Mouse (Mus musculus) E14TG2a.4 (cell line): ENCODE results near the gene Ctso.

Experiments used
- H3K27me3 ChIP-seq: 2 replicates; pipeline ENCODE4 v1.6.1; 2014; ENCODE audit warnings: low read length, control low read depth; ENCODE audit not compliant: insufficient read depth
- H3K36me3 ChIP-seq: 2 replicates; pipeline ENCODE4 v1.6.1; 2014; ENCODE audit warnings: low read length, control low read depth; ENCODE audit not compliant: insufficient read depth
- H3K4me1 ChIP-seq: replicated peaks from 2 replicates; pipeline ENCODE4 v1.6.1; 2014; ENCODE audit warnings: low read depth, low read length, control low read depth
- H3K4me3 ChIP-seq: replicated peaks from 2 replicates; pipeline ENCODE4 v1.5.1; 2014; ENCODE audit warnings: mild to moderate bottlenecking, low read length
- H3K9me3 ChIP-seq: 2 replicates; pipeline ENCODE4 v1.6.1; 2014; ENCODE audit warnings: low read length, control low read depth
- CTCF ChIP-seq: conservative IDR thresholded peaks from 2 replicates; pipeline ENCODE4 v1.5.1; 2014; ENCODE audit warnings: low read length
- NANOG ChIP-seq: IDR thresholded peaks from 2 replicates; pipeline ENCODE4 v1.6.1; 2014; ENCODE audit warnings: borderline replicate concordance, low read length, mixed read lengths
- POU5F1 ChIP-seq: IDR thresholded peaks from 2 replicates; pipeline ENCODE4 v1.6.1; 2014; ENCODE audit warnings: low read length, borderline replicate concordance

The Ctso gene

DNA sequence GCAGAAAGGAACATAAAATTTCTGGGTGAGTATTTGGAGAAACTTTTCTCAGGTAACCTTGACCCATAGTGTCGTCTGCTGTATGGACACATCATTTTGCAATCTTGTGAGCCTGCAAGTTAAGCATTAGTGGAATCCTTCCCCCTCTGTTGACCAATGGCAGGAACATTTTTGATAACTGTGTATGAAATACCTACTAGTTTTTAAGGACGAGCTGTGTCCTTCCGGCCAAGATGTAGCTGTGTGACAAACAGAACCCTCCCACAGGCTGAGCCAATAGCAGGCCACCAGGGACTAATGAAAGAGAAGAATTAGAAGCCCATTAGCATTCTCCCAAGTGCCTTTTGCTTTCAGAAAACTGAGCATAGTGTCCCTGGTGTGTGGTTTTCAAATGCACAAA lies 58.1 kb downstream of the Ctso start:
- Histone ChIP-seq H3K9me3 (no peaks in the 10 kb centered on the region), H3K4me1 (0 out of 2 replicates have a peak, but pooled peaks cover 5% of the 10 kb centered on the region), H3K27me3 (no peaks in the 10 kb centered on the region), H3K4me3 (no peak overlapping the region), H3K36me3 (no peaks in the 10 kb centered on the region)
- no peak for TF ChIP-seq CTCF
- TF ChIP-seq POU5F1 = no peak
- TF ChIP-seq NANOG = no peak

DNA sequence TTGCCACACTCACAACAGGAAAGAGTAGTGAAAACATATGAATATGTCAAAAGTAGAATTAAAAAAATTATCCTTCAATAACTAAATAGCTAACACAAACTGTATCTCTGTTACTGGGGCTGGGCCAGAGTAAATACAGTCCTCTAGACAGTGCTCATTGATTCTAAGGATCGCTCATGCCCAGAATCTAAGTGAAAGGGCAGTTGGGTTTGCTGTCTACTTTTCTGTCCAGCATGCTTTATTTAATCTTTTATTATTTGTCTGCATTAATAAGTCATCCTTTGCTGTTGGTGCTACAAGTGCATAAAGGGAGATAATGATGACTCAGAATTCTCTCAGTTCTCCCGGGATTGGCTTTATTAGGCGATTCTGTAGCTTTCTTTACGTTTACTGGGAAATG lies 63.0 kb downstream of the Ctso start:
- no peaks in the 10 kb centered on the region for H3K9me3 ChIP-seq
- H3K36me3 ChIP-seq = no peaks in the 10 kb centered on the region
- H3K4me1 ChIP-seq = no peaks in the 10 kb centered on the region
- TF ChIP-seq NANOG (no peak), POU5F1 (no peak), CTCF (no peak)
- no peaks in the 10 kb centered on the region for H3K27me3 ChIP-seq
- no peak overlapping the region for H3K4me3 ChIP-seq

DNA sequence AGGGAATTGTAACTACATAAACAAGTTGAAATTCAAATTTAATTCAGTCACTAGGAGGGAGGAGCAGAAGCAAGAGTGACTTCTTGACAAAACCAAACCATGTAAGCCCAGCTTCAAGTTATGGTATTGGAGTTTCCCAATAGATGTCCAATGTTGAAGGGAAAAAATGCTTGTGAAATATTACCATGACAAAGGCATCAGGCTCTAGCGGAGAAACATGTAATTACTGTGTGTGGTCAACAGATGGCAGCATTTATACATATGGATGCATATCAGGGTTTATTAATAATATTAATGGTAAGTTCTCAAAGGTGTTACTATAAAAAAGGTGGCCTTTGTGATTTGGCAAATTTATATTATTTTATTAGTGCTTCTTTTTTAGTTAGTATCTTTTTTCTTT lies 63.6 kb downstream of the Ctso start:
- H3K36me3 ChIP-seq = no peaks in the 10 kb centered on the region
- H3K27me3 ChIP-seq = no peaks in the 10 kb centered on the region
- no peaks in the 10 kb centered on the region for H3K9me3 ChIP-seq
- H3K4me3 ChIP-seq = no peak overlapping the region
- TF ChIP-seq NANOG (no peak), POU5F1 (peak; percentile 24; the same call in 1 of the 2 replicates), CTCF (peak; percentile 69)
- H3K4me1 ChIP-seq = no peaks in the 10 kb centered on the region
